Mouse (Mus musculus) layer of hippocampus, adult 18-20 months (tissue): ENCODE measurements at regions not wholly inside any gene's neighbourhood (a gene's known extent, or its start where the extent isn't known, plus 50 kb on each side); places are given as distances from the start of the nearest gene placed in this dataset.

Source experiments
- DNase-seq, 2 experiments: peaks; one replicate each; pipeline ENCODE4 v3.0.0; 2022; ENCODE audit warnings: low spot score in 2 of 2

DNA sequence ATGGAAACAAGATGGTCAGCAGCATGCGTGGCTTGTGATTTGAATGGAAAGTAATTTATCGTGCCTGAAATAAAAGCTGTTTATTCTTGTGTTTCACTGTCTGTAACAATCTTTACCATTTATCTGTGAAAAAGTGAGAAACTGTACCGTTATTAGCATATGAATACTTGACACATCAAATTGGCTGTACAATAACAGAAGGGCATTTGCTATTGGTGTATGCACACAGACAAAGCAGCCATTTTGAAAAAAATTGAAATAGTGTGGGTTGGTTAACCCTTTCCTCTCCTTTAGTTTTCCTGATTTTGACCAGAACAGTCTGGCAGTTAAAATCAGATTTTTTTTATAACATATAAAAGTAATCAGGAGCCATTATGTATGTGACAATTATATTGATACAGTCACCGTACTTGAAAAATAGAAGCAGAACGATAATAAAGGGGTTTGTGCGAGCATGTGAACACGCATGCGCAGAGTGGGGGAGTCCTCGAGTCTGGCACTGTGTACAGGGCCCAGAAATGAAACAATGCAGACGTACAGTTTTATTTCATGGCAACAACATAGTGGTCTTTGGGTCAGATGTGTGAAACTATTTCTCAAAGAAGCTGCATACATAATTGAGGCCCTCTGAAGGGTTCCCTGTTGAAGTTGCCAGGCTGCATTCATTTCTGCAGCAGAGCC lies 237.3 kb upstream of the Tmem161b start:
- DNase-seq = peak; percentile 2 to 49

- DNase-seq = peak; percentile 57 to 82
Measured at GRCm38 (mm10) chr13:83987746-83988423, 234.2 kb upstream of the Tmem161b start.

DNA sequence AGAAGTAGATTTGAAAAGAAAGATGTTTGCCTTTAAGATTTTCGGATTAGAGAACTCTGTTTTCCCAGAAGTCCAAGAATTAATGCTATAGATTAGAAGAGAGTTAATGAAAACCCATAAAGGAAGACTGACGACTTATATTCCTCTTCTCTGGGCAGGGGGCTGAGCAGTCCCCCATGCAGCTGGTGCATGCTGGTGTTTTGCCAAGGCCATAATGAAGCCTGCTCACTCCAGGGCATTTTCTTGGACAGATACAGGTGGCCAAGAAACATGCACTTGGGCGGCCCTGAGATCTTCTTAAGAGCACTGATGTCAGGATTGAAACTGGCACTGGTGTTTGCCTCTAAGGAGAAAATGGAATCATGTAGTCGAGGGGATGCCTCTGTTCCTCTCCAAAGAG lies 233.6 kb upstream of the Tmem161b start:
- DNase-seq = peak in 1 of 2 experiments; percentile 10

DNA sequence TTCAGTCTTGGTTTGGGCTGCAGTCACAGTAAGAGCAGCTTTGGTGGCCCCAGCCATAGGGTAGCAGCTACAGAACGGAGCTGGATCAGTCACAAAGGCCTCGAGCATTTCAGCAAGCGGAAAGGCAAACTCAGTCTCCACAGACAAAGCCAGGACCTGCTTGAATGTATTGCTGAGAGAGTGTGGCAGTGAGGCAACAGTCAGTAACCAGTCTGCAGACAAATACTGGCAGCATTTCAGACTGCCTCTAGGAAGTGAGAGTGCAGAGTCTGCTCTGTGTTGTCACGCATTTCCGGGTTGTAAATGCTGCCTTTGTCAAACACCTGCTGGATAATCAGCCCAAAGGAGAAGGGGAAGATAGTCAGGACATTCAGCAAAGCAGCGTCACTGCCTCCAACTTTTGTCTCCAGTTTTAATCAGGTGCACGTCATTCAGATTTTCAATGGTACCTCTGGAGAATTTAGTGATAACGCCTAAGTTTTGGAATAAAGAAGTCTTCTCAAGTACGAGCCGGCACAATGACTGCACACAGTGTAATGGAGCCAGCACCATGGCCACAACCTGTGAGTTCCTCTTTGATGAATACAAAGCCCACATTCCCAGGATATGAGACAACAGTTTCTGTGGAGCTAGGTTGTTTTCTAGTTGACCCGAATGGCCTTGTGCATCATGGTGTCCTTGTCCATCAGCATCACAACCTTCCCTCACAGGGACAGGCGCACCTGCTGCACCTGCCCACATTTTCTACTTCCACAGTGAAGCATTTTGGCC lies 224.3 kb upstream of the Tmem161b start:
- DNase-seq = no peak

- no peak for DNase-seq
Measured at GRCm38 (mm10) chr13:84021771-84022170, 200.3 kb upstream of the Tmem161b start.

DNA sequence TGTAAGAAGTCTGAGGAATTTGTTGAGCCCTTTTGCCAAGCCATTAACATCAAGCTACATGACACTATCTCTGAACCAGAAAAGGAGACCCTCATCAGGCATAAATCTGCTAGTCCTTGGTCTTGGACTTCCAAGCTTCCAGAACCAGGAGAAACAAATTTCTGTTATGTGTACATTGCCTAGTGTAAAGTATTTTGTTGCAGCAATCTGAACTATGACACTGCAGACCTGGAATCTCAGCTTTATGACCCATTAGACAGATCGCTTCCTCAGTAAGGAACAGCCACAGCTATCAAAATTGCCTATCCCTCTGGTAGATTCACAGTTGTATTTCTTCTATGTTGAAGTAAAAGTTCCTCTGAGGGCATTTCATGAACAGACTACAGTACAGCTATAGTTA lies 199.1 kb upstream of the Tmem161b start:
- DNase-seq = no peak

GRCm38 (mm10) chr13:84023637-84024036 lies 198.5 kb upstream of the Tmem161b start:
- peak in 1 of 2 experiments; percentile 16 for DNase-seq

GRCm38 (mm10) chr13:84025348-84025747 lies 196.7 kb upstream of the Tmem161b start:
- DNase-seq = no peak

- DNase-seq = no peak
Measured at GRCm38 (mm10) chr13:84047736-84048135, 174.4 kb upstream of the Tmem161b start.

DNA sequence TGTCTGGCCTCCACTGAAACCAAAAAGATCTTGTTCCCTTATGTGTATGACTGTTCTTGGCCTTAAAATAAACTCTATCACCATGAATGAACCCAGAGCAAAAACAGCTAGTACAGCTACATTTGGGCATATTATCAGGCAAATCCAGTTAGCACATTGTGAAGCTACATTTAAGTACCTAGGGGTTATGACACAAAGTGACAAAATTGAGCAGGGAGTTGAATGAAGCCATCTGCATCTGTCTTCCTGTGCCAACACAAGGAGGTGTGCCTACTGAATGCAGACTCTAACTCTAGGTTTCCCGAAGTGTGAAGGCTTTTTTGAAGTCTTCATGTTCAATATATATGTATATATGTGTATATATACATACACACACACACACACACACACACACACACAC lies 169.9 kb upstream of the Tmem161b start:
- DNase-seq = no peak

- no peak for DNase-seq
Measured at GRCm38 (mm10) chr13:84054956-84055355, 167.1 kb upstream of the Tmem161b start.

DNA sequence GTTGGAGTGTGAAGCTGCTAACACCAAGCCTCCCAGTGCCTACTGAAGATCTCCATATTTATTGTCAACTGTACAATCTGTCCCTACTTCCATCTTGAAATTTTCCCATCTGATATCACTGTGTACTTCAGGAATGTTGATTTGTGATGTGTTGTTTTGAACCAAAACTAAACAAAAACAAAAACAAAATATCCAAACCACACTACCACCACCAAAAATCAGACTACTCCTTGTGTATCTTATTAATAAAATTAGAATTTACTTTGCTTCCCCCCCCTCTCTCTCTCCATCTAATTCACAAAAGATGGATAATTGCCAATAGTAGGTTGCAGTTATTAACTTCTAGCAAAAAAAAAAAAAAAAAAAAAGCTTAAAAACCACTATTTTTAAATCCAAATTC lies 166.5 kb upstream of the Tmem161b start:
- DNase-seq = no peak

DNA sequence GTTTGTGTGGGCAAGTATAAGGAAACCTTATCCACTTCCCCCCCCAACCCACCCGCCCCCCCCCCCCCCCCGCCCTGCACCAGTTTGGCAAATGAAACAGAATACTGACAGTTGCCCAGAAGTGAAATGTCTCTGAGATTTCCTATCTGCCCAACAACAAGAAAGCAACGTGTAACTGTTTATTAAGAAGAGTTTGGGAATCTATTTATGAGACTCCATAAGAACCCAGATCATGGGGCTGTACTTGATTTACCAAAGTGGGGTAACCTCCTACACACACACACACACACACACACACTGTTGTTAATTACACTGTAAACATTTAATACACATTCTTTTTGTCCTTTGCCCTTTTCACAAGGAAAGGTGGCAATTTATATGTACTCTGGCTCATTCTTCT lies 165.6 kb upstream of the Tmem161b start:
- no peak for DNase-seq

GRCm38 (mm10) chr13:84056998-84057397 lies 165.1 kb upstream of the Tmem161b start:
- DNase-seq = peak in 1 of 2 experiments; percentile 39

DNA sequence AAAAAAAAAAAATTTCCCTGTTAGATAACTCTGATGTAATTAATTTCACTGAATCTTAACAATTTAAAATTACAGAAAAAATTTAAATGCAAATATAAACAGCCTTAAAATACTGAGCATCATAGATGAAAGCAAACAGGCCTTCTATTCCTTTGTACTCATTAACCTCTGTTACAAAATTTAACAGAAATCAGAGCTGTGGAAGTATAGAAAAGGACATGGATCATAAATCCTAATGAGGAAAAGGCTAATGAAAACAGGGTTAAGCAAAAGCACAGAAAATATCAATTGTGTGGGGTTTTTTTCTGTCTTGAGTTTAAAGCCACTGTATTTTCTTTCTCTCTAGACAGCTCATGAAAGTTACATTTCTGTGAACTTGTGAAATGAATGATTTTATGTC lies 164.6 kb upstream of the Tmem161b start:
- no peak for DNase-seq

DNA sequence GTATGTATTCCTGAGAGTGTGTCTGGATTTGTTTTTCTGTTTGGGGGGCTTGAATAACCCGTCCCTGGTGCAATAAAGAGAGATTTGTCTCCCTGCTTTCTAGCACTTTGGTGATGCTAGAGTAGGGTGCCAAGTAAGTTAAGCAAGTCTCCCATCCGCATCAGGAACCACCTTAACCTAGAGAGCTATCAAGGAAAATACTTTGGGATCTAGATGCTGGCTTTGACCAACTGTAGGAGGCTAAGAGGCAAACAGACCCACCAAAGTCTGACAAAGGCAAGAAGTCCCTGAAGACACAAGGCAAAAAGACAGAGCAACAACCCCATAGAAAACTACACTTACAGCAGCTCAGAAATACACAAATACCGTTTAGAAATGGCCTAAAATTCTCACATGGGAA lies 163.8 kb upstream of the Tmem161b start:
- DNase-seq = peak in 1 of 2 experiments; percentile 31

GRCm38 (mm10) chr13:84059031-84059651 lies 163.0 kb upstream of the Tmem161b start:
- peak; percentile 50 to 71 for DNase-seq

DNA sequence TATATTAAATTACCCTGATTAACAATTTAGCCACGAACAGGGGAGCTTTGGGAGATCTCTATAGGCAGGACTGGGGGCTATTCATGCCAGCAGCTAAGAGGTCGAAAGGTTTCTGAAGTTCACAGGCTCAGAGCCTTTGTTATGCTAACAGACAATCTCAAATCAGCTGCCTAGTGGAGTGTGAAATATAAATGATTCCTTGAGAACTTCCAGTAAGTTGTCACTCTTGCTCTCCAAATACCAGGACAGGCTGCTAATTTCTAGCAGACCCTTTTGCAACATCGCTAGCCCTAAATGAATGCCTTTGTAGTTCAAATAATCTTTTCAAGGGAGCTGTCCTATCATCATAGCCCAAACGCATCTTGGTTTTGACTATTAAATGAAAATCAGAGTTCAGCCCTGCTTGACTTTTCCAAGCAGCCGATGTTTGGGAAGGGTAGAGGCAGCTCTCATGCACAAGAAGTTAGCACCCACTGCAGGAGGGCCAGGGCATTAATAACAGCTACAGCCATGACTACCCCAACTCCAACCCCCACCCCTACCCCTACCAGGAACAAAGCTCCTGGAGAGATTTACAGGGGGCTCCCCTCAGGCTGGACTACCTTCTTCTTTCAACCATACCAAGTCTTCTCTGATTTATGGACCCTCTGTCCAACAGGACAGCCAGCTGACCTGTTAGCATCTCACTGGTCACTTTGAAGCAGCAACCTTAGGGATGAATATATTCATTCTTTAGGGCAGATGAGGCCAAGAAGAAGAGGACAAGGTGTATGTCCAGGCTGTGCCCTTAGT lies 162.2 kb upstream of the Tmem161b start:
- DNase-seq = peak in 1 of 2 experiments; percentile 46

- no peak for DNase-seq
Measured at GRCm38 (mm10) chr13:84060453-84060834, 161.7 kb upstream of the Tmem161b start.

DNA sequence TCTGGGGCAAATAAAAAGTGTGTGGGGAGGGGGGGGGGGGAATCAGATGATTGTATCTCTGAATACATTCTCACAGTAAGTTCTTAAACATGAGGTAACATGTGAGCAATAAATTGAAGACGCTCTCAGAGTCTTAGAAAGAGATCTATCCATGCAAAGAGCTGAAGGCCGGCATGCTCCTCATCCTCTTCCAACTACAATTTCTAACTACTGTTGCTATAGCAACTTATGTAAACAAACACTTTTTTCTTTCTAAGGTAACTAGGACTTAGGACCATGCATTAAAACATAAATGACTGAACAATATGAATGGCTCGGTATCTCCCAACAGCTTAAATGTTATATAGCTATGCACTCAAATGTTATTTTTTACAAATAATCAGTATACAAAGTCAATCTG lies 161.2 kb upstream of the Tmem161b start:
- DNase-seq = no peak
